Mouse (Mus musculus) heart, postnatal 0 days (tissue): ENCODE measurements around the gene Cerk. TPM values are rescaled to one million over a fixed set of nuclear protein-coding genes. Genes with fewer than 3 reads are reported as not detected.
A peak's percentile ranks its signal among the peaks of the same experiment; 100 is the strongest.

Experiments
- ATAC-seq: fragments of 200-750 bp; cut with Nextera tagmentation; 2 replicates; pipeline ENCODE4 v1.8.0; 2017; ENCODE audit warnings: low read depth, moderate number of reproducible peaks, moderate library complexity; ENCODE audit not compliant: insufficient read depth
- DNase-seq: peaks from one replicate; pipeline ENCODE4 v3.0.0-alpha.2; 2016; ENCODE audit warnings: low spot score
- H3K27ac ChIP-seq: fragments of 300-500 bp; sonication (generic); 2 replicates; pipeline ENCODE4 v1.5.1; 2014; ENCODE audit warnings: low read depth, mild to moderate bottlenecking
- H3K27me3 ChIP-seq: fragments of 300-500 bp; sonication (generic); 2 replicates; pipeline ENCODE4 v1.6.1; 2014; ENCODE audit warnings: low read length, mixed read lengths; ENCODE audit not compliant: control insufficient read depth, insufficient read depth
- H3K36me3 ChIP-seq: fragments of 300-500 bp; sonication (generic); replicated peaks from 2 replicates; pipeline ENCODE4 v1.6.1; 2014; ENCODE audit warnings: low read length, mixed read lengths; ENCODE audit not compliant: control insufficient read depth, insufficient read depth
- H3K4me1 ChIP-seq: fragments of 300-500 bp; sonication (generic); 2 replicates; pipeline ENCODE4 v1.6.1; 2014; ENCODE audit warnings: antibody characterized with exemption; ENCODE audit not compliant: control insufficient read depth, insufficient read depth
- H3K4me2 ChIP-seq: fragments of 300-500 bp; sonication (generic); 2 replicates; pipeline ENCODE4 v1.6.1; 2014; ENCODE audit warnings: low read depth, mild to moderate bottlenecking, low read length, moderate library complexity
- H3K4me3 ChIP-seq: fragments of 300-500 bp; sonication (generic); 2 replicates; pipeline ENCODE4 v1.5.1; 2014; ENCODE audit warnings: low read depth, low read length
- H3K9ac ChIP-seq: fragments of 300-500 bp; sonication (generic); replicated peaks from 2 replicates; pipeline ENCODE4 v1.6.1; 2014; ENCODE audit warnings: low read depth, low read length, mixed read lengths
- H3K9me3 ChIP-seq: fragments of 300-500 bp; sonication (generic); replicated peaks from 2 replicates; pipeline ENCODE4 v1.6.1; 2016; ENCODE audit warnings: low read length; ENCODE audit not compliant: control insufficient read depth
- CTCF ChIP-seq: IDR thresholded peaks from 2 replicates; pipeline ENCODE4 v1.5.1; 2016; ENCODE audit warnings: antibody characterized with exemption, control low read depth, low read depth
- EP300 ChIP-seq: IDR thresholded peaks from 2 replicates; pipeline ENCODE4 v1.6.1; 2016; ENCODE audit warnings: antibody characterized with exemption, low read depth
- WGBS: fragments of 180-500 bp; shearing (Covaris S2); extraction: QIAGEN DNeasy Blood & Tissue Kit; methylation state at CpG from one replicate; pipeline ENCODE4 v1.1.7; 2014; 5-methylcytosine and 5-hydroxymethylcytosine counted together
- polyA plus RNA-seq: library from polyadenylated mRNA; unstranded; fragments of >200 nt; fragmentation: Nextera tagmentation; extraction: Ambion mirVana; gene quantifications from 2 replicates; pipeline ENCODE4 v1.2.1, GENCODE M21; 2015
- total RNA-seq: library from RNA; depleted of rRNA; stranded (reverse); fragments of >200 nt; gene quantifications from 2 replicates; pipeline ENCODE4 v1.2.3, GENCODE M21; 2014; ENCODE audit warnings: low replicate concordance

Cerk gene
- total and polyA plus RNA-seq, 2 experiments from 2014 or later = 14.5 to 25.3 TPM

DNA sequence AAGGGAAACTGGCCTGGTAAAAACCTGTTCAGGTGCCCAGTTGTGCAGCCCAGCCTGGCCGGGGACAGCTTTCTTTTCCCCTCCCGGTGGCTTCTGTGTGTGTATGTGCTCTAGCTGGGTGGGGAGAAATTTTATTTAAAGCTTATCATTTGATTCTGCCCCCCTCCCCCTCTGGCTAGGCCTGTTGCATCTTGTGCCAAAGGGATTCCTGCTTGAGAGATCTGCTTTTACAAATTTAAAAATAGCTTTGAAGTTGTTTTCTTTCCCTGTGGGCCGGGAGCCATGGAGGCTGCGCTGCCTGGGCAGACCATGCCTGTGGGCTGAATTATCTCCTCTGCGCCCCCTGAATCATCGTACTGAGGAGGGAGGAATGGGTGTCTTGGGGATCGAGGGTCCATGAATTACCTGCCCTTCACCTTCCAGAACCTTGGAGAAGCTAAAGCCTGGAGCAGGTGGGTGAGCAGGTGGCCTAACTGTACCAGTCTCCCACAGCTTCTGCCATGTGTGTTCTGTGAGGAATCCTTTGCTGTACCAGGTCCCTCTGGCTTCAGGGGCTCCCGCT, 76.2 kb downstream of the Cerk start:
- H3K9ac ChIP-seq = peak overlapping the region; percentile 30; the same call in 1 of the 2 replicates
- WGBS = 28% methylated on average over 8 of the region's 8 CpGs
- H3K4me2 ChIP-seq = peak overlapping the region; percentile 38
- no peaks in the 10 kb centered on the region for H3K27me3 ChIP-seq
- peak; percentile 90 for DNase-seq
- peak overlapping the region; percentile 94 for H3K27ac ChIP-seq
- ATAC-seq = peak; percentile 72
- no peaks in the 10 kb centered on the region for H3K9me3 ChIP-seq
- peak; percentile 79; the same call in 1 of the 2 replicates for TF ChIP-seq EP300
- TF ChIP-seq CTCF = no peak
- peaks cover 78% of the 10 kb centered on the region for H3K4me1 ChIP-seq
- no peaks in the 10 kb centered on the region for H3K36me3 ChIP-seq
- no peak overlapping the region for H3K4me3 ChIP-seq

DNA sequence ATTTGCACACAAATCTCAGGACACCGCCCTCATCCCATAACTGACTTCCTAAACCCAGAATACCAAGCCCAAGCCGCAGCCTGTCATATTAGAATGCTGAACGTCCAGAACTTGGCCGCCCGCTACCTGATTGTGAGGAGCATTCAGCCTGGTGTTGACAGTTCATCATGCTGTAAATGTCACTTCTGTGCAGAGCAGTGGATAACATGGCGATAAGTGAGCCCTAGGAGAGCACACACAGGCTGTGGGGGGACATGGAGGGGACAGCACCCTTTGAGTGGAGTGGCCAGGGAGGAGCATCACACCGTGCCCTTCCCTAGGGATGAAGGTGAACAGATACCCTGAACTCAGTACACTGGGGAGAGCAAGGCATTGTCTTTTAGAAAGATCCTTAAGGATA, 76.7 kb downstream of the Cerk start:
- peaks cover 82% of the 10 kb centered on the region for H3K4me1 ChIP-seq
- WGBS = 26% methylated on average over 7 of the region's 7 CpGs

DNA sequence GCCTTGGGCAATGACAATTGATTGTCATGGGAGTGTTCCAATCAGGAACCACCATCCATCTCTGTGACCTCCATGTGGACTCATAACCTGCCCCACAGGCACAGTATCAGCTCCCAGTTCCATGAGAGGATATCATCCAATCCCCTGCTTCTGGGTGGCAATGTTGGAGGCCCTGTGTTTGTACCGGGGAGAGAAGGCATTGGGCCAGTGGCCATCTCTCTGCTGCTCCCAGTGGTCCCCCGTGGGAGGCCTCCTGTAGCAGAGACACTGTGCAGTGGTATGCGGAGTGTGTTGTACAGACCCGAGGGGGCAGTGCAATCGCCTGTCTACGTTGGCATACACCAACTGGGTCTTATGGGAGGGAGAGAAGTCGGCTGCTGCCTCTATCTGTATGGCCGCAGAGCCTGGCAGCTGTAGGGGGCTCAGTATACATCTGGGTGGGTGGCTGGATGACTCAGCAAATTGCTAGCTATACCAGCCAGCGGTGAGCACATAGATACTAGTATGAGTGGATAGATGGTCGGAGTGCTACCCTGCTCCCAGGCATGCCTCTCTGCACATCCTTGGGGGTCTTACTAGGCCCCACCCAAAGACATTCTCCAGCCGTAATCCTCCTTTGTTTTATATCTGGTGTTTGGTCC, 78.0 kb downstream of the Cerk start:
- Histone ChIP-seq H3K4me1 (peaks cover 79% of the 10 kb centered on the region), H3K9ac (no peak overlapping the region), H3K9me3 (no peaks in the 10 kb centered on the region), H3K27me3 (no peaks in the 10 kb centered on the region), H3K4me2 (no peak overlapping the region), H3K36me3 (0 out of 2 replicates have a peak, but pooled peaks cover 2% of the 10 kb centered on the region), H3K4me3 (no peak overlapping the region), H3K27ac (peak overlapping the region; percentile 94)
- TF ChIP-seq CTCF = peak; percentile 37
- TF ChIP-seq EP300 = no peak
- 57% methylated on average over 11 of the region's 11 CpGs for WGBS
- ATAC-seq (peak; percentile 18; the same call in 1 of the 2 replicates), DNase-seq (peak; percentile 55)

More for the DNA sequence above, 76.7 kb downstream of the Cerk start:
- H3K27me3 ChIP-seq = no peaks in the 10 kb centered on the region
- no peaks in the 10 kb centered on the region for H3K36me3 ChIP-seq
- peak overlapping the region; percentile 94 for H3K27ac ChIP-seq
- DNase-seq = peak; percentile 87
- no peak; the same call in 1 of the 2 replicates for TF ChIP-seq EP300
- TF ChIP-seq CTCF = no peak
- H3K9ac ChIP-seq = peak overlapping the region; percentile 30; the same call in 1 of the 2 replicates
- no peaks in the 10 kb centered on the region for H3K9me3 ChIP-seq
- ATAC-seq = peak; percentile 85
- peak overlapping the region; percentile 38 for H3K4me2 ChIP-seq
- no peak overlapping the region for H3K4me3 ChIP-seq

DNA sequence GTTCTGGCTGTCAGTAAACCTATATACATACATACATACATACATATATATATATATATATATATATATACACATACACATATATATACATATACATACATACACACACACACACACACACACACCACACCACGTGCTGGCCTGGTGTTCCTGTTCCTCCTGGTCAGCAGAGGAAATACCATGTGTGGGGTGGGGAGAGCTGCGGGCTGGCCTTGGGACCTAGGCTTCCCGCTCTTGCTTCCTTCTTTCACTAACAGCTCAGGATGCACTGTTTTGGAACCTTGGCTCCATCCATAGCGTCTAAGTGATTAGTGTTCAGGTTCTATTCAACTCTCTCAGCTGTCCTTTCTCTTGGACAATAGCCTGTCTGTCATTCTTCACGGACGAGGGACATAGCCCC, 80.2 kb downstream of the Cerk start:
- no peaks in the 10 kb centered on the region for H3K9me3 ChIP-seq
- DNase-seq (no peak), ATAC-seq (no peak)
- H3K36me3 ChIP-seq = peaks cover 22% of the 10 kb centered on the region
- H3K4me1 ChIP-seq = peaks cover 60% of the 10 kb centered on the region
- no peak overlapping the region for H3K4me3 ChIP-seq
- no peak overlapping the region for H3K9ac ChIP-seq
- H3K27me3 ChIP-seq = no peaks in the 10 kb centered on the region
- no peak overlapping the region for H3K4me2 ChIP-seq
- 41% methylated on average over 6 of the region's 6 CpGs for WGBS
- TF ChIP-seq EP300 (no peak), CTCF (no peak)
- H3K27ac ChIP-seq = peak overlapping the region; percentile 88

DNA sequence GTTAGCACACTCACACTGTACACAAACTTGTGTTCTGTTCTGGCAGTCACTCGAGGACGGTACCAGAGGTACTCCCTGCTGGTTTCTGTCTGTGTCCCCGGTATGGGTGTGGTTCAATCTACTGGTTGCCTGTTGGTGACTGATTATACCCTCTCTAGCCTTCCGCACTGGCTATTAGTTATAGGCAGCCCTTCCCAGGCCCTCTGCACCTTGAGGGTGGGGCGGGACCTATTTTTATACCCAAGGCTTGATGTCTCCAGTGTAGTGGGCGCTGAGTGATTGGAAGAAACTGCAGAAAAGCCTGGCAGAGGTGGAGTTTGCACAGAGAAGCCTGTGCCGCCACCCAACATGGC, 80.6 kb downstream of the Cerk start:
- TF ChIP-seq CTCF (no peak), EP300 (0 out of 2 replicates have a peak, but pooled peaks have one; percentile 4)
- Histone ChIP-seq H3K4me3 (no peak overlapping the region), H3K4me2 (no peak overlapping the region), H3K9ac (no peak overlapping the region), H3K27me3 (no peaks in the 10 kb centered on the region), H3K9me3 (no peaks in the 10 kb centered on the region), H3K4me1 (peaks cover 56% of the 10 kb centered on the region), H3K27ac (peak overlapping the region; percentile 88), H3K36me3 (peaks cover 25% of the 10 kb centered on the region)
- WGBS = 44% methylated on average over 7 of the region's 7 CpGs
- DNase-seq (no peak), ATAC-seq (no peak)
